Mouse (Mus musculus): ENCODE data around the gene Rb1. TPM values are rescaled to one million over a fixed set of nuclear protein-coding genes. Genes with fewer than 3 reads are reported as not detected.

The Rb1 gene
- polyA plus RNA-seq, 1 experiment from 2014 or later, result 34.2 TPM

DNA sequence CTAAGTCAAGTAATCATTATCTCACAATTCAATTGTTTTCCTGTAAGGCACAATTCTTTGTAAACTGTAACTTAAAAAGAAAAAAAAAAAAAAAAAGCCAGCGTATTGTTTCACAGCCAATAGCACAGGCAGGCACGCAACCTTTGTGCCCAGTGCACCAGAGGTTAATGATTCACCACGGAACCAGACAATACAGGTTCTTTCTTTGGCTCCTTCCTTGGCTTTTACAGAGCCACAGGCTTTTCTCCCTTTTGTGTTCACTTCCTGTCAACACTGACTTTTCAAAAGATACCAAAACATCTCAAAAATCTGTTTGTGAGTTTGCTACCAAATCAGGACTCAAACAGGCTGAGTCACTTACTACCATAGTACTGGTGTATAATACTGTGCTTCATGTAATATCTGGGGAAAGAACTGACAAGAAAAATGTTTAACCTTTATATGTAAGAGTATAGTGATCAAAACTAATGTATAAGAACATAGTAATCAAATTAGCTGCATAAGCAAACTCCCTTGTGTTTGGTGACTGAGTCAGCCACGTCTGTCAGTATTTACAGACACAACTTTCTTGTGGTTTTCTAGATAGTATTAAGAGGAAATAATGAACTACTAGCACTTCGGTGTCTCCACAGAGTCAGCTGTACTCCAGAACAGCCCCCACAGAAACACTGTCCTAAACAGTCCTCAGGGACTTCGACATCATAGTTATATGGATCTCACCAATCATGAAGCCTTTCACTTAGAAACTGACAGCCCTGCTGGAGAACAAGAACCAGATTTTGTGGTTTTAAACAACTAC lies 72.0 kb downstream of the Rb1 start:
- Histone ChIP-seq H3K9ac (no peak overlapping the region), H3K27ac (no peak overlapping the region), H3K9me3 (replicated peaks) (no peaks in the 10 kb centered on the region), H3K36me3 (no peaks in the 10 kb centered on the region), H3K4me1 (peaks cover 5% of the 10 kb centered on the region; the same call in 1 of the 2 replicates), H3K4me2 (replicated peaks) (no peak overlapping the region), H3K27me3 (no peaks in the 10 kb centered on the region), H3K4me3 (no peak overlapping the region)
- WGBS, result 34% methylated on average over 6 of the region's 6 CpGs
- ATAC-seq (ENCODE audit: low FRiP score), result no peak

DNA sequence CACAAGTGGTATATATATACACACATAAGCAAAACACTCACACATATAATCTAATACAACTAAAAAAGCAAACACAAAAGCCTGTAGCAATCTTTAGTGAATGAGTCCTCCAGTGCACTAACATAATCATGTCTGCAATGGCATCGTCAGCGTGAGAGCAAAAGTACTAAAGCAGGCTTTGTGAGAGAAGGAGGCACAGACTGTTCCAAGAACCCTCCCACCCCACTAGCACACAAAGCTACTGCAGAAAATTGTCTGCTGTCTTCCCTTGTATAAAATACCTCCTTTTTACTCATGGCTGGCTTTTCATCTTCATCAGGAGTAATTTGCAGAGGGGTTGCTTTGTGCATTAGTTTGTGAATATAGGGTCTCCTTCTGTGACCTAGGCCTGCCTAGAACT lies 73.3 kb downstream of the Rb1 start:
- Histone ChIP-seq H3K27ac (no peak overlapping the region), H3K4me1 (peaks cover 5% of the 10 kb centered on the region; the same call in 1 of the 2 replicates), H3K4me2 (replicated peaks) (no peak overlapping the region), H3K9me3 (replicated peaks) (no peaks in the 10 kb centered on the region), H3K9ac (no peak overlapping the region), H3K36me3 (no peaks in the 10 kb centered on the region), H3K27me3 (no peaks in the 10 kb centered on the region), H3K4me3 (no peak overlapping the region)
- WGBS, result 29% methylated on average over 2 of the region's 2 CpGs
- no peak for ATAC-seq (ENCODE audit: low FRiP score)

DNA sequence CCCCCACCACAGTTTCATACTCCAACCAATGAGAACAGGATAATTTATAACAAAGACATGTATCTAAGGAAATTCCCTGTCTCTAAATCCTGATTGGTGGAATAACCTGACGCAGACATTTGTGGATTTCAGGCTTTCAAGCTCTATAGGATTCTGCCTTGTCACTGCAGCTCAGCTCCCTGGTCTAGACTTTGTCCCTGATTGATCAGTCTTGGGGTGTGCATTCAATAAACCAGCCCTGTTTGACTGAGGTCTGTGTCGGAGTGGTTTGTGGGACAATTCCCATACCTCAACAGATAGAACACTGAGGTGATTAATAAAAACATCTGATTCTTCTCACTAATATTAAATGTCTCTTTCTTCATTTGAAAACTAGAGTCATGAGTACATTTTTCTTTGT lies 75.6 kb downstream of the Rb1 start:
- H3K4me2 ChIP-seq (replicated peaks), result no peak overlapping the region
- 98% methylated on average over 2 of the region's 2 CpGs for WGBS
- H3K36me3 ChIP-seq, result no peaks in the 10 kb centered on the region
- H3K9me3 ChIP-seq (replicated peaks), result no peaks in the 10 kb centered on the region
- no peak overlapping the region for H3K4me3 ChIP-seq
- H3K4me1 ChIP-seq, result peaks cover 5% of the 10 kb centered on the region; the same call in 1 of the 2 replicates
- no peaks in the 10 kb centered on the region for H3K27me3 ChIP-seq
- no peak overlapping the region for H3K27ac ChIP-seq
- no peak for ATAC-seq (ENCODE audit: low FRiP score)
- no peak overlapping the region for H3K9ac ChIP-seq

DNA sequence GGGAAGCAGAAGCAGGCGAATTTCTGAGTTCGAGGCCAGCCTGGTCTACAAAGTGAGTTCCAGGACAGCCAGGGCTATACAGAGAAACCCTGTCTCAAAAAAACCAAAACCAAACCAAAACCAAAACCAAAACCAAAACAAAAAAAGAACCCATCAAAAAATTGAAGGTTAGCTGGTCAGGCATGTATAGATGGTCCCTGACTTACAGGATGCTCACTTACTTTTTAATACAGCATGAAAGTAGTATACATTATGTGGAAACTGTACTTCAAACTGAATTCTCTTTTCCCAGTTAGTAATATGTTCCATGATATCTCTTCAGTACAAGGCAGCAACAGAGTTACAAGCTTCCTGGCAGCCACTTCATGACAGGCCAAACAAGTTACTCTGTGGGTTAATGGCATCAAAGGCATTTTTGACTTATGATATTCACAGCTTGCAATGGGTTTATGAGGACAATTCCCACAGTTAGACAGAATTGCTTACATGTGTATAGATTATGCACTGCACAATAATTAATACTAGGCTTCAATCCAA lies 81.5 kb downstream of the Rb1 start:
- WGBS, result 94% methylated on average over 2 of the region's 2 CpGs
- no peak overlapping the region for H3K4me3 ChIP-seq
- H3K27me3 ChIP-seq, result no peaks in the 10 kb centered on the region
- no peak for ATAC-seq (ENCODE audit: low FRiP score)
- H3K36me3 ChIP-seq, result 0 out of 2 replicates have a peak, but pooled peaks cover 5% of the 10 kb centered on the region
- no peak overlapping the region for H3K4me2 ChIP-seq (replicated peaks)
- H3K4me1 ChIP-seq, result no peaks in the 10 kb centered on the region
- no peak overlapping the region for H3K27ac ChIP-seq
- no peak overlapping the region for H3K9ac ChIP-seq
- no peaks in the 10 kb centered on the region for H3K9me3 ChIP-seq (replicated peaks)

DNA sequence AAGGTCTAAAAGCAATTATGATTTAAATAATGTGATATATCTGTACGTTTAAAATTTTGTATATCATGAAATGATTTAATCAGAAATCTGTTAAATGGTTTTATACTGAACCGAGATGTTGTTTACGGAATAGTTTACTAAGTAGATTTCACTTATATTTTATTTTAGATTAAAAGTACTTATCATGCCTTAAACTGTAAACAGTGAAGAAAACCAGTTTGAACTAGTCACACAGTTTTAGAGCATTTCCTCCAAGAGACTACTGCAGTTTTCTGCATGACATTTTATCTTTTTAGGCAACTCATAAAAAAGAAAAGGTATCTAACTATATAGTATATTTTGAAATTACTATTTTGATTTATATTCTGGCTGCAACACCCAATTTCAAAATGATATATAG lies 85.8 kb downstream of the Rb1 start:
- Histone ChIP-seq H3K27ac (no peak overlapping the region), H3K4me1 (peaks cover 3% of the 10 kb centered on the region; the same call in 1 of the 2 replicates), H3K36me3 (0 out of 2 replicates have a peak, but pooled peaks cover 5% of the 10 kb centered on the region), H3K27me3 (no peaks in the 10 kb centered on the region), H3K9me3 (replicated peaks) (no peaks in the 10 kb centered on the region), H3K4me2 (replicated peaks) (peak overlapping the region; percentile 50), H3K4me3 (no peak overlapping the region), H3K9ac (no peak overlapping the region)
- ATAC-seq (ENCODE audit: low FRiP score), result no peak
- 46% methylated on average over 3 of the region's 3 CpGs for WGBS

DNA sequence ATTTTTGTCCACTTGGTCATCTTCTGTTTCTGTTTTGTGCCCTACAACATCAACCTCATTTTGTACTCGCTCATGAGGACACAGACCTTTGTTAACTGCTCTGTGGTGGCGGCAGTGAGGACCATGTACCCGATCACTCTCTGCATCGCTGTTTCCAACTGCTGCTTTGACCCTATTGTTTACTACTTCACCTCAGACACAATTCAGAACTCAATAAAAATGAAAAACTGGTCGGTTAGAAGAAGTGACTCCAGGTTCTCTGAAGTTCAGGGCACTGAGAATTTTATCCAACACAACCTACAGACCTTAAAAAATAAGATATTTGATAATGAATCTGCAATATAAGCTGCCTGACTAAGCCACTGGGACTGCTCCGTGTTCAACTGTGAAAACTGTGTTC lies 86.3 kb downstream of the Rb1 start:
- Histone ChIP-seq H3K4me1 (peaks cover 6% of the 10 kb centered on the region), H3K4me2 (replicated peaks) (peak overlapping the region; percentile 50), H3K36me3 (0 out of 2 replicates have a peak, but pooled peaks cover 5% of the 10 kb centered on the region), H3K4me3 (peak overlapping the region; percentile 48), H3K27me3 (no peaks in the 10 kb centered on the region), H3K9me3 (replicated peaks) (no peaks in the 10 kb centered on the region), H3K27ac (peak overlapping the region; percentile 92), H3K9ac (peak overlapping the region; percentile 66)
- peak; percentile 65; the same call in 1 of the 2 replicates for ATAC-seq (ENCODE audit: low FRiP score)
- WGBS, result under 1% methylated on average over 6 of the region's 6 CpGs

DNA sequence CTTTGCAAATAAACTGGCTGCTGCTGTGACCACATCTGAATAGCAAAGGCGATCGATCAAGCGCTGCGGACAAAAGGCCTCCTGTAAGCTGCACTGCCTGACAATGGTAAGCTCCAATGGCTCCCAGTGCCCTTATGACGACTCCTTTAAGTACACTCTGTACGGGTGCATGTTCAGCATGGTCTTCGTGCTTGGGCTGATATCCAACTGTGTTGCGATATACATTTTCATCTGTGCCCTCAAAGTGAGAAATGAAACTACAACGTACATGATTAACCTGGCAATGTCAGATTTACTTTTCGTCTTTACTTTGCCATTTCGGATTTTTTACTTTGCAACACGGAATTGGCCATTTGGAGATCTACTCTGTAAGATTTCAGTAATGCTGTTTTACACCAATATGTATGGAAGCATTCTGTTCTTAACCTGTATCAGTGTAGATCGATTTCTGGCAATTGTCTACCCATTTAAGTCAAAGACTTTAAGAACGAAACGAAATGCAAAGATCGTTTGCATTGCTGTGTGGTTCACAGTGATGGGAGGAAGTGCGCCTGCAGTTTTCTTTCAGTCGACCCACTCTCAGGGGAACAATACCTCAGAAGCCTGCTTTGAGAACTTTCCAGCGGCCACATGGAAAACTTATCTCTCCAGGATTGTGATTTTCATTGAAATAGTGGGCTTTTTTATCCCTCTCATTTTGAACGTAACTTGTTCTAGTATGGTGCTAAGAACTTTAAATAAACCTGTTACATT lies 86.9 kb downstream of the Rb1 start:
- Histone ChIP-seq H3K4me2 (replicated peaks) (peak overlapping the region; percentile 50), H3K4me3 (peak overlapping the region; percentile 48), H3K4me1 (peaks cover 8% of the 10 kb centered on the region), H3K9ac (peak overlapping the region; percentile 66), H3K9me3 (replicated peaks) (no peaks in the 10 kb centered on the region), H3K27me3 (no peaks in the 10 kb centered on the region), H3K36me3 (0 out of 2 replicates have a peak, but pooled peaks cover 5% of the 10 kb centered on the region), H3K27ac (peak overlapping the region; percentile 92)
- peak; percentile 92 for ATAC-seq (ENCODE audit: low FRiP score)
- WGBS, result under 1% methylated on average over 20 of the region's 20 CpGs

DNA sequence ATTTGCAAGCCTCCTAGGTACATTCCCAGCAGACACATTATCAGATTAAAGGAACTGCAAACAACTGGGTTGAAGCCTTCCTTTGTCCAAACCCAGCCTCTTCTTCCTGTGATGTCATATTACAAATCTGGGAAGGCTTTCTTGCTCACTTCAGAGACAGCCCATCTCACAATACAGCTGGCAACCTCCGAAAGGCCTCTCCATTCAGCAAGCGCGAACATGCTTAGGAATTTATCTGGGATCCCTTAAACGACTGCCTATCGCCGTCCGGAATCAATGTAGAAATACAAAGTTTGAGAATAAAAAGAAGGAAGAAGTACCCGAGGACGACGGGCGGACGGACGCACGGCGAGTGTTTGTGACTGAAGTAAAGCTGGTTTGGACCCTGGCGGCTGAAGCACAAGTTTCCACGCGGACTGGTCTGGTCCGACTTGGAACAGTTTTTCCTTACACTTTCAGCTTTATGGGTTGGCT lies 87.7 kb downstream of the Rb1 start, which contains the start of gene Lpar6:
TSS of gene Lpar6 (plus strand) at position 48 of the 474 bp plus-strand sequence.
- 0% methylated on average over 19 of the region's 19 CpGs for WGBS
- peak; percentile 71 for ATAC-seq (ENCODE audit: low FRiP score)
- peak within 1 kb of the TSS; percentile 50 for H3K4me2 ChIP-seq (replicated peaks)
- H3K36me3 ChIP-seq, result 0 out of 2 replicates have a peak, but pooled peaks cover 5% of the 10 kb centered on the region
- H3K4me3 ChIP-seq, result peak within 1 kb of the TSS; percentile 48
- no peaks in the 10 kb centered on the region for H3K27me3 ChIP-seq
- H3K9me3 ChIP-seq (replicated peaks), result no peaks in the 10 kb centered on the region
- H3K27ac ChIP-seq, result peak within 1 kb of the TSS; percentile 92
- peak within 1 kb of the TSS; percentile 66 for H3K9ac ChIP-seq
- H3K4me1 ChIP-seq, result peaks cover 8% of the 10 kb centered on the region

DNA sequence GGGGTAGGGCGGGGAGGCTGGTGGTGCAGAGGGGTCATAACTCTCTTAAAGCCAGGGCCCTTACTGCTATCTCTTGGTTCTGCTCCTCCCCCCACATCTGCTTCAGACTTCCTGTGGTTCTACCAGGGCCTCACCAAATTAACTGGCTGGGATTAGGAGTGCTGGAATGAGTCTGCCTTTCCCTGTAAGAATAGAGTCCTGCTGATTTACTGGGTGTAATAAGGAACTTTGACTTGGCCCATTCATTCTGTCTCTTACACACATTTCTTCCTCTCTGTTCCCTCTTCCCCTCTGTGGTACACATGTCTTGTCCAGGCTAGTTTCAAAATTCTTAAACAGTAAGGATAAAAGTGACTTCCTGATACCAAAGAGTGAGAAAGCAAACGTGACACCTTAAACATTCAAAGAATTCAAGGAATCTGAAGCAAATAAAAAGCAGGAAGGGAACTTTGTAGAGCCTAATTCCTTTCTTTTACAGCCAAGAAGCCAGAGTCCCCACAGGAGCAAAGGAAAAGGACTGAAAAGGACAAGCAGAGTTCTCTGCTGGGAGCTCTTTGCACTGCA lies 91.1 kb downstream of the Rb1 start:
- 4% methylated on average over 2 of the region's 2 CpGs for WGBS
- no peak for ATAC-seq (ENCODE audit: low FRiP score)
- H3K27ac ChIP-seq, result peak overlapping the region; percentile 56

DNA sequence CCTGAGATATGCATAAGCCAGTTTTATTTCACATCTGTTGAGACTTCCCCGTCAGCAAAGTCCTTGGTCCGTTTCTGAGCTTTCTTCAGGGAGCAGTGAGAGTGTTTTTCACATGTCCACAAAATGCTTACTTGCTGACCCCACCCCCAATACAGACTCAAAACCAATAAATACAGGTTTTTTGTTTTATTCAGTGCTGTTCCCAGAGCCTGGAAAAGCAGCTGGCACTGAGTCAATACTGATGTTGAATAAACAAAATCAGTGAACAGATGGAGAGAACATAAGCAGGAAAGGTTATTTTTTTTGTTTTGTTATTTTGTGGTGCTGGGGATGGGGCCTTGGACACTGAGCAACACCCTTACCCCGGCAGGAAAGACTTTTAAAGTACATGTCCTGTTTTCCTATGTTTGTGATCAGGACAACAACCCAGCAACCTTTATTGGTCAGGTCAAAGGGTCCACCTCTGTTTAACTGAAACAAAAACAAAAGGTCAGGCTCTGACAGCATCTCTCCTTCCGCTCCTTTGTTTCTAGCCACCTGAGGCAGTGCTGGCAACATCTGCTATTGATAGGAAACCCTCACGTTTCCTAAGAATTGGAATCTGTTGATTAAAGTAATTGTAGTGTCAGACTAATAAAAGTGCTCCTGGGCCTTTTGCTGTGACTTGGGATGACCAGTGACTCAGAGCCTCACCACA lies 94.2 kb downstream of the Rb1 start:
- no peak overlapping the region; the same call in 1 of the 2 replicates for H3K27ac ChIP-seq
- H3K9ac ChIP-seq, result no peak overlapping the region
- H3K9me3 ChIP-seq (replicated peaks), result no peaks in the 10 kb centered on the region
- H3K4me3 ChIP-seq, result no peak overlapping the region
- no peaks in the 10 kb centered on the region for H3K27me3 ChIP-seq
- H3K36me3 ChIP-seq, result no peaks in the 10 kb centered on the region
- H3K4me1 ChIP-seq, result peaks cover 11% of the 10 kb centered on the region
- ATAC-seq (ENCODE audit: low FRiP score), result no peak
- H3K4me2 ChIP-seq (replicated peaks), result no peak overlapping the region
- 26% methylated on average over 5 of the region's 5 CpGs for WGBS

More for the DNA sequence above, 91.1 kb downstream of the Rb1 start:
- no peak overlapping the region for H3K4me3 ChIP-seq
- H3K36me3 ChIP-seq, result no peaks in the 10 kb centered on the region
- H3K27me3 ChIP-seq, result no peaks in the 10 kb centered on the region
- peaks cover 11% of the 10 kb centered on the region for H3K4me1 ChIP-seq
- H3K9me3 ChIP-seq (replicated peaks), result no peaks in the 10 kb centered on the region
- no peak overlapping the region for H3K9ac ChIP-seq
- no peak overlapping the region for H3K4me2 ChIP-seq (replicated peaks)

DNA sequence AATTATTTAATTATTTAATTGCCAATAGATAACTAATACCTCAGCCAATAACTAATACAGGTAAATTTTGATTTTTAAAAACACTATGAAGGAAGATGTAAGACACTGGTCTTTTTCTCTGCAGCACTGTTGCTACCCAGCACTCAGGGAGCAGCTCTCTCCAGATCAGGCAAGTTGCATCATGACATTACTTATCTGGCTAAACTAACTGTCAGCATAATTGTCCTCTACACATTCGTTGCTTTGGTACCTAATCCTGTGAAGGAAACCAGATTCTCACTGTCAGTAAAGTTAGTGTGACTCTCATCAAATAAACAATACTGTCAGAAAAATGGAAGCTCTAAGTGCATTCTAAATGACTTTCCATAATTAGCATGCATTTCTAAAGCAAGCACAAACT lies 98.8 kb downstream of the Rb1 start:
- H3K4me1 ChIP-seq, result 0 out of 2 replicates have a peak, but pooled peaks cover 3% of the 10 kb centered on the region
- H3K4me2 ChIP-seq (replicated peaks), result no peak overlapping the region
- no peak overlapping the region for H3K9ac ChIP-seq
- ATAC-seq (ENCODE audit: low FRiP score), result no peak
- no peaks in the 10 kb centered on the region for H3K27me3 ChIP-seq
- no peaks in the 10 kb centered on the region for H3K9me3 ChIP-seq (replicated peaks)
- H3K27ac ChIP-seq, result no peak overlapping the region
- H3K4me3 ChIP-seq, result no peak overlapping the region
- 43% methylated on average over 1 of the region's 1 CpGs for WGBS
- H3K36me3 ChIP-seq, result no peaks in the 10 kb centered on the region

Measured in hindbrain, embryonic 12.5 days (tissue).